Mouse (Mus musculus) layer of hippocampus, adult 2 months (tissue): ENCODE results near the gene Cadps2. TPM values are rescaled to one million over a fixed set of nuclear protein-coding genes. Genes with fewer than 3 reads are reported as not detected.

Experiments
- DNase-seq, 2 experiments: peaks; one replicate each; pipeline ENCODE4 v3.0.0; 2022; ENCODE audit warnings: low spot score in 2 of 2
- H3K27ac ChIP-seq: fragments of 200-600 bp; 2 replicates; pipeline ENCODE4 v1.8.1; 2022
- H3K4me3 ChIP-seq: fragments of 200-600 bp; 2 replicates; pipeline ENCODE4 v1.8.1; 2022; ENCODE audit warnings: mild to moderate bottlenecking
- CTCF ChIP-seq: fragments of 200-600 bp; conservative IDR thresholded peaks from 2 replicates; pipeline ENCODE4 v1.8.1; 2022; ENCODE audit warnings: antibody characterized with exemption, mild to moderate bottlenecking, moderate library complexity
- total RNA-seq, 2 experiments: library from RNA; stranded (reverse); gene quantifications; 2 replicates each; pipeline ENCODE4 v1.2.3; 2021

Cadps2 gene
- total RNA-seq, 2 experiments from 2014 or later, result 81.1 to 81.7 TPM

GRCm38 (mm10) chr6:23575102-23575501 is 264.1 kb downstream of the Cadps2 start:
- TF ChIP-seq CTCF, result no peak

DNA sequence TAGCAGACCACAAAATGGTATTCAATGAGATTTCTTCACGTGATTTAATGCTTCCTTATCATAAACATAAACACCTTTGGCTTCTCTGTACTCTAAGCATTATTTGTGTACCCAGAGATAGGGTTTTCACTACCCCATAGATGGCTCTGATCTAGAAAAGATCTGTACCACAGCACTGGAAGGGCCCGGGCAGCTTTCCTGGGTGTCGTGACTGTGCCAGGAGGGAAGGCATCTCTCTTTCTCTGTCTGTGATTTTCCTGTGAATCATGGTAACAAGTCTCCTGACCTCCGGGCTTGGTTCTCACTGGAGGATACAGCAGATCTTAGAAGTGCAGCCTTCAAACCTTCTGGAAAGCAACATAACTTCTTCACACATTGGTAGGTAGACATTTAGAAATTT is 265.5 kb downstream of the Cadps2 start:
- Histone ChIP-seq H3K4me3 (no peak overlapping the region), H3K27ac (no peak overlapping the region)
- TF ChIP-seq CTCF, result no peak
- DNase-seq, result no peak

More at GRCm38 (mm10) chr6:23575102-23575501, 264.1 kb downstream of the Cadps2 start:
- DNase-seq, result peak in 1 of 2 experiments; percentile 13
- no peak overlapping the region for H3K4me3 ChIP-seq
- H3K27ac ChIP-seq, result peak overlapping the region; percentile 32; the same call in 1 of the 2 replicates

DNA sequence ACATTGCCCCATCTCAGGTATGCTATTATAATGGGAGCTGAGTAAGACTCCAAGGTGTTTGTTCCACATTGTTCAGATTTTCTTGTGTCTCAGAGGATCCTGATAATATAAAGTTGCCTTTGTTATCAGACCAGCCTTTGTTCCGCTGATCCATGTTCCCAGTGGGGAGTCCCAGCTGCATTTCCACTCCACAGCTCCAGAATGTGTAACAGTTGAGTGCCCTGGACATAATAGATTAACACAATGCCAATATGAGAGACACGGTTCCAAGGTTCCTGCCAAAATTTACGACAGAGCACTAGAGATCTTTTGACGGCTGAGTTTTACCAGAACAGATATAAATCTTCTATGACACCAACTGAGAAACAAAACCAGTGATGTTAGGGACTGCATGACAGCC is 266.8 kb downstream of the Cadps2 start:
- Histone ChIP-seq H3K4me3 (no peak overlapping the region), H3K27ac (no peak overlapping the region)
- DNase-seq, result no peak
- TF ChIP-seq CTCF, result no peak

GRCm38 (mm10) chr6:23569686-23570085 is 269.5 kb downstream of the Cadps2 start:
- Histone ChIP-seq H3K4me3 (no peak overlapping the region), H3K27ac (peak overlapping the region; percentile 8)
- peak; percentile 20 to 61 for DNase-seq
- no peak for TF ChIP-seq CTCF

- DNase-seq, result no peak
- Histone ChIP-seq H3K27ac (no peak overlapping the region; the same call in 1 of the 2 replicates), H3K4me3 (no peak overlapping the region)
- no peak for TF ChIP-seq CTCF
These were observed 270.5 kb downstream of the Cadps2 start for GRCm38 (mm10) chr6:23568688-23569087.

DNA sequence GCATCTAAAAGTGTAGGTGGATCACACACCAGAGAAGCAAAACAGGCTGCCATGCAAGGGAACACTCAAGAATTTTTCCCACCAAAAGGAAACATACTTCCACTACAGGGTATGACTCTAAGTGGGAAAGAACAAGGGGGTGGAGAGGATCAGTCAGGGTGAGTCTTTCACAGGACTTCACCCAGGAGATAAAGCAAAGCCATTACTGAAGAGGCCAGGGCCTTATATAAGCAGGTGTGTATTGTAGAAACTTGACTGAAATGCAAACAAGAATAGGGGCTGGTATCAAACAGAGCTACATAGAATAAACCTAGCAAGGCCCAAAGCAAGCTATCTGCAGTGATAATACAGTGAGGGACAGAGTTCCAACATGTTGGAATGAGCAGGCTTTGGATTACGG is 271.6 kb downstream of the Cadps2 start:
- DNase-seq, result no peak
- Histone ChIP-seq H3K27ac (no peak overlapping the region), H3K4me3 (no peak overlapping the region)
- TF ChIP-seq CTCF, result no peak

- H3K4me3 ChIP-seq, result no peak overlapping the region
- DNase-seq, result no peak
These were observed 289.3 kb downstream of the Cadps2 start for GRCm38 (mm10) chr6:23549874-23550273.

DNA sequence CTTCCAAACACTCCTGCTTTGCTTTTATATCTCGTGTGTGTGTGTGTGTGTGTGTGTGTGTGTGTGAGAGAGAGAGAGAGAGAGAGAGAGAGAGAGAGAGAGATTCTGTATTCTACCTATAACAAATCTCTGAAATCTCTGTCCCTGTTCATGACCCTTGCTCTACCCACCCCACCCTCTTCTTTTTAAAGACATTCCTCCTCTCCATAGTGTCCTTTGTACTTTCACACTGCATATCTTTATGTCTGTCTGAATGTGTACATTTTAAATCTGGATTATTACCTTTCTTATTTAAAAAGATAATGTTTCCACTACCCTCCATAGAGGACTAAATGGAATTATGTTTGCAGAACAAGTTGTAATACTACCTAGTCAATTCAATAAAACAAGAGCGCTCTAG is 315.5 kb downstream of the Cadps2 start:
- no peak for DNase-seq
- Histone ChIP-seq H3K4me3 (no peak overlapping the region), H3K27ac (no peak overlapping the region)
- no peak for TF ChIP-seq CTCF

More at GRCm38 (mm10) chr6:23549874-23550273, 289.3 kb downstream of the Cadps2 start:
- TF ChIP-seq CTCF, result no peak
- no peak overlapping the region for H3K27ac ChIP-seq

GRCm38 (mm10) chr6:23522556-23522955 is 316.7 kb downstream of the Cadps2 start:
- no peak for DNase-seq
- Histone ChIP-seq H3K27ac (no peak overlapping the region), H3K4me3 (no peak overlapping the region)
- TF ChIP-seq CTCF, result no peak

DNA sequence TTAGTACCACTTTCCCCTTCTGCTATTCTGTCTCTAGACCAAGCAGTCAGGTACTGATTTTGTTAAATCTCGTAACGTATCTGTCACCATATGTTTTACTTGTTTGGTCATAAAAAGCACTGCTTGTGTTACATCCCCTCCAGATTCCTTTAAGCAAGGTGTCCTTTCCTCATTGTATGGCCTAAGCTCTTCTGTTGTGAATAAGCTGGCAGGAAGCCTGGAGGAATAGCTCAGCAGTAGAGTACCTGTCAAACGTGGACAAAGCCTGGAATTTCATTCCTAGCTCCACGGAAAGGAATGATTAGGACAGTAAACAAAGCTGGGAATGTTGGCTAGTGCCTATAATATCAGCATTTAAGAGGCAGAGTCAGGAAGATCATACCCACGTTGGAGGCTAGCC is 340.6 kb downstream of the Cadps2 start:
- TF ChIP-seq CTCF, result no peak
- DNase-seq, result no peak
- Histone ChIP-seq H3K4me3 (no peak overlapping the region), H3K27ac (no peak overlapping the region)

GRCm38 (mm10) chr6:23491804-23492203 is 347.4 kb downstream of the Cadps2 start:
- peak; percentile 33 to 36 for DNase-seq
- peak; percentile 92 for TF ChIP-seq CTCF
- Histone ChIP-seq H3K4me3 (no peak overlapping the region), H3K27ac (no peak overlapping the region)

DNA sequence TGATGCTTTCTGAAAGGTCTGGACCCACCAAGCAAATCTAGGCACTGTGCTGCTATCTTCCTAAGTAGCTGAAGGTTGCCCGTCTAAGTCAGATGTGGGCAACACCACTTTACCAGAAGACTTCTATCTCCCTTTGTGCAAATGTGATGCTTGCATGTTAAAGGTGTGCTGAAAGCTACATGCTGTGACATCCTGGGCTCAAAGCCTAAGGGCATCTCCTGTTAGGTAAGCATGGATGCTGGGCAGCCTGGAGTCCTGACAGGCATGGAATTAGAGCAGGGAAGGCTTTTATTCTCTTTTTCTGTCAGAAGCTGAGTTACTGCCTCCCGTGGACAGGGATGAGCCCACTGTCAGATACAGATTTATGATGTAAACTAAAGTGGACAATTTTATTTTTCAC is 348.8 kb downstream of the Cadps2 start:
- Histone ChIP-seq H3K27ac (no peak overlapping the region), H3K4me3 (no peak overlapping the region)
- DNase-seq, result no peak
- TF ChIP-seq CTCF, result no peak

- Histone ChIP-seq H3K27ac (no peak overlapping the region), H3K4me3 (no peak overlapping the region)
- DNase-seq, result no peak
- no peak for TF ChIP-seq CTCF
These were observed 350.2 kb downstream of the Cadps2 start for GRCm38 (mm10) chr6:23489046-23489445.

- peak in 1 of 2 experiments; percentile 27 for DNase-seq
- TF ChIP-seq CTCF, result peak; percentile 61
- no peak overlapping the region for H3K4me3 ChIP-seq
- H3K27ac ChIP-seq, result no peak overlapping the region
These were observed 366.5 kb downstream of the Cadps2 start for GRCm38 (mm10) chr6:23472686-23473085.

- H3K27ac ChIP-seq, result no peak overlapping the region
- no peak for TF ChIP-seq CTCF
- DNase-seq, result no peak
- H3K4me3 ChIP-seq, result no peak overlapping the region
These were observed 367.4 kb downstream of the Cadps2 start for GRCm38 (mm10) chr6:23471830-23472229.
